Mouse (Mus musculus): ENCODE results near the gene Atoh1. TPM values are rescaled to one million over a fixed set of nuclear protein-coding genes. Genes with fewer than 3 reads are reported as not detected.
A peak's percentile ranks its signal among the peaks of the same experiment; 100 is the strongest.

The Atoh1 gene
- total RNA-seq, 2 experiments from 2014 or later, result not detected

DNA sequence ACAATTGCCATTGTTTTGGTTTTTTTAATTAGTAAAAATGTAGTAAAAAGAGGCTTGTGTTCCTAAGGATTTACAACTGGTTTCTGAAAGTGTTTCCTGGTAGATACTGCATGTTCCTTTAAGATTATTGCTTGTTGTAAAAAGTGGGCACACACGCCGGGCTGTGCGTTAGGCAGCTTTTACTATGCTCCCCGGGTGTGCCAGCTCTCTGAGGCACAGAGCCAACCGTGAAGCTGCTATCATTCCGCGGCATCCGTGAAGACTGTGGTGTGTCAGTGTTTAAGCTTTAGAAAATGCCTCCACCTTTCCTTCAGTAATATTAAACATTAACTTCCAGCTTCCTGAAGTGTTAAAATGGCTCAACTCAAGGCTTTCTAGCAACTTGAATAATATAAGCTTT is 35.0 kb downstream of the Atoh1 start:
- intact Hi-C loops (cut with DNase I), result no loop called here

DNA sequence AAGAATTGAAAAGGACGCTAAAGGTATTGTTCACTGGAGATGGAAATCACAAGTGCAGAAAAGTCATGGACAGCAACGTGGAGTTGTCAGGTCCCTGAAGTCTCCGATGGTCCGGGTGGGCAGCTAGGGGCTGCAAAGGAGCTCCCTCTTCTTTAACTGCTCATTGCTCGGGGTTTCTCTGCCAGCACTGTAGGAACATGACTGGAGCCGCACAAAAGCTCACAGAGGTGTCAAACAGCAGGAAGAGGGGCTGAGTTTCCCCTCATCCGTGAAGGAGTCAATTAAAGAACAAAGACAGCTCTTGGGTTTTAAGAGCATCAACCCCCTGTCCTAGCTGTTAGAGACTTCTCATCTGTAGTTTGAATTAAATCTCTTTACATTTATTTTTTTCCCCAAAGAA is 44.5 kb downstream of the Atoh1 start:
- no peak for DNase-seq (ENCODE audit: low spot score in 2 of 2)
- intact Hi-C loops (cut with DNase I), result no loop called here

More for the DNA sequence above, 35.0 kb downstream of the Atoh1 start:
- DNase-seq (ENCODE audit: low spot score in 2 of 2), result peak in 1 of 2 experiments; percentile 8
